Mouse (Mus musculus): ENCODE measurements around the gene Nhs. TPM values are rescaled to one million over a fixed set of nuclear protein-coding genes. Genes with fewer than 3 reads are reported as not detected.

The Nhs gene
- total and polyA plus RNA-seq, 3 experiments: 0.04 TPM; not detected in 2

DNA sequence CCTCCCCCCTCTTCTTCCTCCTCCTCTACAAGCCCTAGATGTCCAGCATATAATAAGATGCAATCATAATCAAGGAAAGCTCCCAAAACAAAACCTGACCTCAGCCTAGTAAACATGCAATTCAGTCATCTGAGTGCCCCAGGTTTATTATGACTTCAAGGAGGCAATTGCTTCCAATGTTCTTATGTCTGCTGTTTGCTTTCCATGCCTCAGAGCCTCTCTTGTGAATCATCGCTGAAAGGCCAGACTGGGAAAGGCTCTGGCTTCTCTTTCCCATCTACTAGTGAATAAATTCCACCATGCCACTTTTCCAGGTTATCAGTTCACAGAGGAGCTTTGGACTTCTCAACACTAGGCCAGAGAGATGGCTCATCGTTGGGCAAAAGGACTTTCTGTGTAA is 114.0 kb downstream of the Nhs start:
- TF ChIP-seq POLR2A (IDR thresholded peaks at IDR 0.05; ENCODE audit: control insufficient read depth in 1 of 2, insufficient read depth in 1 of 2, low read depth in 1 of 2, low read length in 2 of 2, poor library complexity in 1 of 2) (no peak), MXI1 (IDR thresholded peaks at IDR 0.05; ENCODE audit: low read depth, low read length) (no peak), KAT2A (conservative IDR thresholded peaks at IDR 0.05; ENCODE audit: low read depth, low read length) (no peak), TBP (IDR thresholded peaks at IDR 0.05; ENCODE audit: low read depth, low read length) (no peak), JUND (IDR thresholded peaks at IDR 0.05; ENCODE audit: low read depth, low read length) (no peak), GATA1 (IDR thresholded peaks at IDR 0.05; ENCODE audit: low read depth, low read length) (no peak), ELF1 (IDR thresholded peaks at IDR 0.05; ENCODE audit: low read depth, low read length) (no peak), USF2 (IDR thresholded peaks at IDR 0.05; ENCODE audit: borderline replicate concordance in 1 of 2, insufficient read depth in 1 of 2, low read depth in 1 of 2, low read length in 2 of 2) (no peak), CHD1 (IDR thresholded peaks at IDR 0.05; ENCODE audit: low read depth, low read length) (no peak), POLR2AphosphoS2 (IDR thresholded peaks at IDR 0.05; ENCODE audit: low read length) (no peak)
- Histone ChIP-seq H3K4me1 (ENCODE audit: control insufficient read depth in 1 of 2, insufficient read depth in 2 of 2, low read length in 2 of 2) (no peaks in the 10 kb centered on the region), H3K27me3 (ENCODE audit: control insufficient read depth in 1 of 2, insufficient read depth in 2 of 2, low read length in 2 of 2) (no peaks in the 10 kb centered on the region; a peak in 1 of 4 replicates), H3K79me2 (ENCODE audit: control insufficient read depth, insufficient read depth, low read length, poor library complexity) (no peaks in the 10 kb centered on the region), H3K27ac (ENCODE audit: control insufficient read depth, low read depth, low read length) (no peak overlapping the region), H3K9me3 (replicated peaks; ENCODE audit: insufficient read depth, low read length) (no peaks in the 10 kb centered on the region), H3K4me3 (ENCODE audit: control insufficient read depth in 1 of 2, insufficient read depth in 1 of 2, low read depth in 2 of 2, low read length in 2 of 2) (no peak overlapping the region), H3K36me3 (ENCODE audit: control insufficient read depth in 1 of 2, insufficient read depth in 2 of 2, low read length in 2 of 2) (no peaks in the 10 kb centered on the region), H3K9ac (ENCODE audit: control insufficient read depth, low read depth, low read length, poor library complexity, severe bottlenecking) (no peak overlapping the region)
- no peak for DNase-seq (ENCODE audit: low read depth, low spot score)

DNA sequence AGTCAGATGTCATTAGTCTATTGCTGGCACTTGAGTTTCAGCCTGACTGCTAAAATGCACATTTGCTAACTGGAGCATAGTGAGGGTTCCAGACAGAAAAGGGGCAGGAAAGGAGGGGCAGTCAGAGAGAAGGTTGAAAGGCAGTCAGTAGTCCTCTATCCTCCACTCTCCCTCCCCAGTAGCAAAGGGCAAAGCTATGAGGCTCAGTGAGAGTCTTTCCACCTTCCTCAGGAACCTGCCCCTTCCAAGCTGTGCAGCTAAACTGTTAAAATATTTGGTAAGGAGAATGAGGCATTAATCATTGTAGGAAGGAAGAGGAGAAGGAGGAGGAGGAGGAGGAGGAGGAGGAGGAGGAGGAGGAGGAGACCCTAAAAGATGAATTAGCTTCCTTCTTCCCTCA is 115.4 kb downstream of the Nhs start:
- Histone ChIP-seq H3K27me3 (ENCODE audit: control insufficient read depth in 1 of 2, insufficient read depth in 2 of 2, low read length in 2 of 2) (no peaks in the 10 kb centered on the region; a peak in 1 of 4 replicates), H3K4me1 (ENCODE audit: control insufficient read depth in 1 of 2, insufficient read depth in 2 of 2, low read length in 2 of 2) (no peaks in the 10 kb centered on the region), H3K79me2 (ENCODE audit: control insufficient read depth, insufficient read depth, low read length, poor library complexity) (no peaks in the 10 kb centered on the region), H3K9ac (ENCODE audit: control insufficient read depth, low read depth, low read length, poor library complexity, severe bottlenecking) (no peak overlapping the region), H3K27ac (ENCODE audit: control insufficient read depth, low read depth, low read length) (no peak overlapping the region), H3K4me3 (ENCODE audit: control insufficient read depth in 1 of 2, insufficient read depth in 1 of 2, low read depth in 2 of 2, low read length in 2 of 2) (no peak overlapping the region), H3K36me3 (ENCODE audit: control insufficient read depth in 1 of 2, insufficient read depth in 2 of 2, low read length in 2 of 2) (no peaks in the 10 kb centered on the region), H3K9me3 (replicated peaks; ENCODE audit: insufficient read depth, low read length) (no peaks in the 10 kb centered on the region)
- no peak for DNase-seq (ENCODE audit: low read depth, low spot score)
- TF ChIP-seq CHD1 (IDR thresholded peaks at IDR 0.05; ENCODE audit: low read depth, low read length) (no peak), TCF12 (IDR thresholded peaks at IDR 0.05; ENCODE audit: low read depth, low read length) (no peak), MXI1 (IDR thresholded peaks at IDR 0.05; ENCODE audit: low read depth, low read length) (no peak), MAZ (IDR thresholded peaks at IDR 0.05; ENCODE audit: low read depth, low read length) (no peak), KAT2A (conservative IDR thresholded peaks at IDR 0.05; ENCODE audit: low read depth, low read length) (no peak), NRF1 (IDR thresholded peaks at IDR 0.05; ENCODE audit: insufficient read depth, low read depth, low read length, poor library complexity, severe bottlenecking) (no peak), SMC3 (IDR thresholded peaks at IDR 0.05; ENCODE audit: low read depth, low read length) (no peak), MEF2A (IDR thresholded peaks at IDR 0.05; ENCODE audit: extremely low read depth, insufficient replicate concordance, low read depth, low read length, poor library complexity, severe bottlenecking) (no peak), CHD2 (IDR thresholded peaks at IDR 0.05; ENCODE audit: low read length) (no peak), UBTF (IDR thresholded peaks at IDR 0.05; ENCODE audit: borderline replicate concordance, insufficient read depth, low read depth, low read length) (no peak), JUND (IDR thresholded peaks at IDR 0.05; ENCODE audit: low read depth, low read length) (no peak), POLR2A (IDR thresholded peaks at IDR 0.05; ENCODE audit: control insufficient read depth in 1 of 2, insufficient read depth in 1 of 2, low read depth in 1 of 2, low read length in 2 of 2, poor library complexity in 1 of 2) (no peak), NELFE (IDR thresholded peaks at IDR 0.05; ENCODE audit: low read depth, low read length) (no peak), MYC (IDR thresholded peaks at IDR 0.05; ENCODE audit: low read depth, low read length) (no peak), USF1 (IDR thresholded peaks at IDR 0.05; ENCODE audit: low read depth, low read length) (no peak), MAX (IDR thresholded peaks at IDR 0.05; ENCODE audit: low read length) (no peak), E2F4 (IDR thresholded peaks at IDR 0.05; ENCODE audit: borderline replicate concordance, low read depth, low read length) (no peak), RAD21 (IDR thresholded peaks at IDR 0.05; ENCODE audit: low read depth, low read length) (no peak), BHLHE40 (IDR thresholded peaks at IDR 0.05; ENCODE audit: borderline replicate concordance, low read depth, low read length) (no peak)

Measured in MEL (cell line).